Mouse (Mus musculus) adrenal gland, postnatal 25 days (tissue): ENCODE data around the gene Dlgap1. TPM values are rescaled to one million over a fixed set of nuclear protein-coding genes. Genes with fewer than 3 reads are reported as not detected.
"Not testable (repeated sequence)": the region's sequence is repeated elsewhere in the genome, so short reads cannot be mapped to it uniquely, and the experiment has no call there.

Source experiments
- DNase-seq: peaks from one replicate; pipeline ENCODE4 v3.0.0; 2021; ENCODE audit warnings: mixed read lengths
- total RNA-seq: library from RNA; stranded (reverse); gene quantifications from 2 replicates; pipeline ENCODE4 v1.2.3, GENCODE M21; 2021

Dlgap1 gene
- total RNA-seq, 1 experiment from 2014 or later, result 55.1 TPM

DNA sequence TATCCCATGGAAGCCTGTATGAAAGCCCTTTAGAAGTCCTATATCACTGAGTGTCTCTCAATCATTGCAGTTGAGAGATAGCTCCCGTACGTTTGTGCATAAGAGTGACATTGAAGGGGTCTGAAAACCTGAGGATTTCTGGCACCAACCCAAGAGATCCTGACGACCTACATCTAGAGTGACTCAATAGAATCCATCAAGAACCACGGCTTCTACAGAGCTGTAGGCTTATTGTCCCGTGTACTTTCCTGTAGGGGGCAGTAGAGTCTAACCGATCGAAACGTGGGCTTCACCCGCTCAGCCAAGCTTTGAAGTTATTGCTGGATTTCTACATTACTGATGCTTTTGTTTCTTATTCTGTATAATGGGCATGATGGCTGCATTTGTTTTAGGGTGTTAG lies 558.2 kb downstream of the Dlgap1 start:
- no peak for DNase-seq

GRCm38 (mm10) chr17:70528196-70529187 lies 559.6 kb downstream of the Dlgap1 start:
- no peak for DNase-seq

DNA sequence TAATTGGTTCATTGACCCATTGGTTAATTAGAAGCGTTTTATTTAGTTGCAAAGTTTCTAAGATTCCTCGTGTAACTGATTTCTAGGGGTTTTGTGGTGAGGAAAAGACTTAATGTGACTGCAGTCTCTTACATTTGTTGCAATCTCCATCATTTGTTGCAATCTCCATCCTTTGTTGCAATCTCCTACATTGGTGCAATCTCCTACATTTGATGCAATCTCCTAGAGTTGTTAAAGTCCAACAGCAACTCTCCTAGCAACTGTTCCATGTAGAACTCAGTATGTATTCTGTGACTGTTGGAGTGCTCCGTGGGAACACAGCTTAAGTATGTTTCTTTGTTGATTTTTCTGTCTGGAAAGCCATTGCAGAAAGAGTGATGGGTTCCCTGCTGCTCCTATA lies 565.4 kb downstream of the Dlgap1 start:
- DNase-seq, result no peak

DNA sequence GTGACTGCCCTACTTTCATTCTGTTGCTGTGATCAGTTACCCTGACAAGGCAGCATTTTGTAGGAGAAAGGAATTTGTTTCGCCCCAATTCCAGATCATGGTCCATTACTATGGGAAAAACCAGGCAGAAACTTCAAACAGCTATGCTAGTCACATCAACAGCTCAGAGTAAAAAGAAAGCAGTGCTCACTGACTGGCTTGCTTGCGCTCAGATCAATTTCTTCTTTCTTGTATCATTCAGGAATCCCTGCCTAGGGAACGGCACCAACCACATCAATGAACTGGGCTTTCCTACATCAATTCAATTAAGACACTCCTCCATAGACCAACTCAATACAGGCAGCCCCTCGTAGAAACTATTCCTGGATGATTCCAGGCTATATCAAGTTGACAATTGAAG lies 572.9 kb downstream of the Dlgap1 start:
- no peak for DNase-seq

GRCm38 (mm10) chr17:70550793-70551192 lies 581.9 kb downstream of the Dlgap1 start:
- no peak for DNase-seq

- DNase-seq, result no peak
Measured at GRCm38 (mm10) chr17:70561547-70561946, 592.7 kb downstream of the Dlgap1 start.

GRCm38 (mm10) chr17:70570848-70571247 lies 602.0 kb downstream of the Dlgap1 start:
- no peak for DNase-seq

DNA sequence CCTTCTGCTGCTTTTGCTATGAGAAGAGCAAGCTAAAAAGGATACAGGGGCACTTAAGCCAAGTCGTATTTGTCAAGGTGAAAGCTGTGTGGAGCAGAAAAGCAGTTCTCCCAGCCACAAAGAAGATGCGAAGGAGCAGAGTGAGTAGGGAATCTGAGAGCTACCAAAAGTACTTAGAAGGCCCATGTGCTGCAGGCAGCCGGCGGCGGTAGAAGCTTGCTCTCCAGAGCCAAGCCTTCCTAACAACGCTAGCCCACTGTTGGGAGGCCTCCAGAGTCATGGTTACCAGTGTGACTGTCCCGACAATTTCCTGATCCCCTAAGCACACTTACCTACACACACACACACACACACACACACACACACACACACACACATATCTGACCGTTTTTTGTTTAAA lies 614.2 kb downstream of the Dlgap1 start:
- no peak for DNase-seq

GRCm38 (mm10) chr17:70586735-70587425 lies 618.0 kb downstream of the Dlgap1 start:
- DNase-seq, result no peak

DNA sequence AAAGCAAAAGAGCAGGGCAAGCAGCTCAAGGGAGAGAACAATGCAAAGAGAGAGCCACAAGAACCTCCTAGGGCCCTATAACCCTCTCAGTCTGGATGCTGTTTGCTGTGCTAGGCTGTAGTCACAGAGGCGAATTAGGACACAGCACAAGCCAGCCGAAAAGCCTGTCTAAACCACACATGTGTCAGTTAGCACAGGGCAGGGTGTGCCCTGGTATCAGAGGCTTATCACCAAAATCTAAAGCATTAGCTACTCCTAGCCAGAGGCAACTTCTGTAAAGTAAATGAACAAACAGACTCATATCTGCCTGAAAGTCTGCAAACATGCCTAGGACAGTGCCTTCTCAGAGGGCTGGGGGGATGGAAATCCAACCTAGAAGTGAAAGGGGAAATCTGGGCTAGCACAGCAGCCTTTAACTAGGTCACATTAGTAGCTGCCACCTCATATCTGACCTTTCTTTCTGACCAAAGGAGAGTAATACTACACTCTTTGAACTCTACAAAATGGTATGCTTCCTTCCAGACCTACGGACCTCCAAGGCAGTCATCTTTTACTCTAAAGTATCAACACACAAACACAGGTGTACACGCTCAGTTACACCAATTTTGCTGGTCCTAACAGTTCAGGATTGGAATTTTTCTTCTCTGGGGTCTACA lies 619.2 kb downstream of the Dlgap1 start:
- not testable (repeated sequence) for DNase-seq

- no peak for DNase-seq
Measured at GRCm38 (mm10) chr17:70588691-70589090, 619.8 kb downstream of the Dlgap1 start.

GRCm38 (mm10) chr17:70589140-70589539 lies 620.3 kb downstream of the Dlgap1 start:
- no peak for DNase-seq

- DNase-seq, result no peak
Measured at GRCm38 (mm10) chr17:70590506-70590905, 621.6 kb downstream of the Dlgap1 start.

- no peak for DNase-seq
Measured at GRCm38 (mm10) chr17:70594277-70594676, 625.4 kb downstream of the Dlgap1 start.

DNA sequence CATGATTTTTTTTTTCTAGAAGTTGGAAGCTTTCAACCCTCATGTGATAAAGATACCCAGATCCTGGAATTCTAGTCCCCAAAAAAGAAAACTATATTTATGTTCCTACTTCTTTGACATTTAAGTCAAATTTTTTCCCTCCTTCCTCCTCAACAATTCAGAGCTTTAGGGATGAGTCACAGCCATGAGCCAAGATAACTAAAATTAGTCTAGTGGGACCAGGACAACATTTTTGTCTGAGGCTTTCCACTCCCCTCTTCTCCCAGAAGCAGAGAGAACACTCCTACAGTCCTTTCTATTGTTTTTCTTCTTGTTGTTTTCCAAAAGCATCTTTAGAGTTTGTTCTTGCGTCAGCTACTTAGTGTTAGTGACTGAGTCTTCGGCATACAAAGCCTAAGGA lies 627.5 kb downstream of the Dlgap1 start:
- DNase-seq, result no peak

DNA sequence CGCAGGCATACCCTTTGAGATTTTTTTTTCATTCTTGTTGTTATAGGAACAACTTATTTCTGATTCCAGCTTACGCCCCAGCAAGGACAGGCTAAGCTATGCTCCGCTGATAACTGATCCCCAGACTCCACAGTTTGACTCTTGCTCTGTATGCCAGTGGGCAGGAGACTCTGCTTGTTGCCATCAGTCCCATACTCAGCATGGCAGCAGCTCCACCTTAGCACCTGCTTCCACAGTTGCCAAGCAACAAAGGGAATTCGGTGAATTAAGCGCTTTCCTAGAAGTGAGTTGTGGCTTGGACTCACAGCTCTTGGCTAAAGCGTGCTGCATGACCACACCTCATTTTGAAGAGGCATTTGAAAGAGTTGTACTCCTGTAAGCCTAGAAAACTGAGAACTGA lies 631.6 kb downstream of the Dlgap1 start:
- DNase-seq, result no peak

- DNase-seq, result no peak
Measured at GRCm38 (mm10) chr17:70602051-70602450, 633.2 kb downstream of the Dlgap1 start.

- no peak for DNase-seq
Measured at GRCm38 (mm10) chr17:70605659-70606058, 636.8 kb downstream of the Dlgap1 start.

- no peak for DNase-seq
Measured at GRCm38 (mm10) chr17:70612171-70612570, 643.3 kb downstream of the Dlgap1 start.

GRCm38 (mm10) chr17:70613897-70614296 lies 645.0 kb downstream of the Dlgap1 start:
- no peak for DNase-seq

- no peak for DNase-seq
Measured at GRCm38 (mm10) chr17:70614407-70615060, 645.7 kb downstream of the Dlgap1 start.

- no peak for DNase-seq
Measured at GRCm38 (mm10) chr17:70622493-70622892, 653.6 kb downstream of the Dlgap1 start.
